8 mouse cellular contexts compared by ENCODE assay signal in the genomic region with DNA sequence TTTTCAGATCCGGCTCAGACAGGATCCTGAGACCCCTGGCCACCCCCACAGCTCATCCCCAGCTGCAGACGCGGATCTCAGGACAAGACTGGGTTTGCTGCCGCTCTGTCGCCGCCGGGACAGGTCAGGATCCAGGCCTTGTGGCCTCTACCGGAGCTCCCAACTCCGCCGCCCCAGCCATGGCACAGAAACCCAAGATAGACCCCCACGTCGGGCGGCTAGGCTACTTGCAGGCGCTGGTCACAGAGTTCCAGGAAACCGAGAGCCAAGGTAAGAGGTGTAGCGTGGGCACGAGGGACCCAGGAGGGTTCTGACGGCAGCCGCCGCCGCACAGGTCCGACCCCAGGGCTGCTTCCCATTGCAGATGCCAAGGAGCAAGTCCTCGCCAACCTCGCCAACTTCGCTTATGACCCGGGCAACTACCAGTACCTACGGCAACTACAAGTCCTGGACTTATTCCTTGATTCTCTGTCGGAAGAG. TPM values are rescaled to one million over a fixed set of nuclear protein-coding genes. Genes with fewer than 3 reads are reported as not detected.
DNase-seq lines count a peak whose midpoint lies in the region; ATAC-seq and TF ChIP-seq lines count a peak whose summit lies in the region.

No protein-coding gene starts in this region.

- TF ChIP-seq EP300 in lung, postnatal 0 days (IDR thresholded peaks at IDR 0.05), result no peak

- H3K9ac ChIP-seq in lung, postnatal 0 days (replicated peaks; ENCODE audit: low read depth), result peak overlapping the region; percentile 82
- H3K9ac ChIP-seq in limb, embryonic 15.5 days, result peak overlapping the region; percentile 76
- H3K9ac ChIP-seq in stomach, embryonic 14.5 days (replicated peaks; ENCODE audit: low read depth, low read length), result peak overlapping the region; percentile 67

- no peak for TF ChIP-seq CTCF in lung, postnatal 0 days (IDR thresholded peaks at IDR 0.05)

- peak overlapping the region; percentile 93 for H3K4me2 ChIP-seq in lung, postnatal 0 days (replicated peaks; ENCODE audit: low read depth, low read length)
- H3K4me2 ChIP-seq in limb, embryonic 15.5 days, result peak overlapping the region; percentile 91
- peak overlapping the region; percentile 72 for H3K4me2 ChIP-seq in stomach, embryonic 14.5 days (replicated peaks; ENCODE audit: low read depth, low read length)

- peak overlapping the region; percentile 52; the same call in 1 of the 2 replicates for H3K27ac ChIP-seq in lung, postnatal 0 days (ENCODE audit: low read length)
- peak overlapping the region; percentile 38; the same call in 1 of the 2 replicates for H3K27ac ChIP-seq in limb, embryonic 15.5 days
- H3K27ac ChIP-seq in stomach, embryonic 14.5 days (ENCODE audit: low read length), result no peak overlapping the region; the same call in 1 of the 2 replicates

- WGBS in lung, postnatal 0 days, result under 1% methylated on average over 28 of the region's 28 CpGs
- 3% methylated on average over 28 of the region's 28 CpGs for WGBS in limb, embryonic 15.5 days
- WGBS in stomach, embryonic 14.5 days, result 4% methylated on average over 28 of the region's 28 CpGs

- peak overlapping the region; percentile 77 for H3K4me3 ChIP-seq in lung, postnatal 0 days (ENCODE audit: low read depth, low read length)
- peak overlapping the region; percentile 88 for H3K4me3 ChIP-seq in erythroblast, embryonic 14.5 days (replicated peaks)
- peak overlapping the region; percentile 84 for H3K4me3 ChIP-seq in limb, embryonic 15.5 days
- H3K4me3 ChIP-seq in stomach, embryonic 14.5 days (ENCODE audit: low read depth, low read length), result peak overlapping the region; percentile 87

- H3K27me3 ChIP-seq in lung, postnatal 0 days (replicated peaks; ENCODE audit: insufficient read depth, low read length), result no peaks in the 10 kb centered on the region
- H3K27me3 ChIP-seq in erythroblast, embryonic 14.5 days (ENCODE audit: control insufficient read depth), result no peaks in the 10 kb centered on the region
- no peaks in the 10 kb centered on the region for H3K27me3 ChIP-seq in limb, embryonic 15.5 days
- no peaks in the 10 kb centered on the region for H3K27me3 ChIP-seq in stomach, embryonic 14.5 days (ENCODE audit: control insufficient read depth, insufficient read depth, low read length)

- intact Hi-C loops in gastrocnemius, postnatal 36 days (cut with DNase I), result no loop called here

- H3K9me3 ChIP-seq in lung, postnatal 0 days (ENCODE audit: low read length), result no peaks in the 10 kb centered on the region
- H3K9me3 ChIP-seq in erythroblast, embryonic 14.5 days (ENCODE audit: control insufficient read depth, low read length), result no peaks in the 10 kb centered on the region
- H3K9me3 ChIP-seq in limb, embryonic 15.5 days, result no peaks in the 10 kb centered on the region
- H3K9me3 ChIP-seq in stomach, embryonic 14.5 days (ENCODE audit: control insufficient read depth, low read depth, low read length), result no peaks in the 10 kb centered on the region

- H3K4me1 ChIP-seq in lung, postnatal 0 days (ENCODE audit: insufficient read depth, low read depth, low read length), result peaks cover 4% of the 10 kb centered on the region; the same call in 1 of the 2 replicates
- H3K4me1 ChIP-seq in erythroblast, embryonic 14.5 days (ENCODE audit: control insufficient read depth), result peaks cover 50% of the 10 kb centered on the region
- peaks cover 22% of the 10 kb centered on the region for H3K4me1 ChIP-seq in limb, embryonic 15.5 days
- peaks cover 24% of the 10 kb centered on the region for H3K4me1 ChIP-seq in stomach, embryonic 14.5 days (ENCODE audit: control insufficient read depth, insufficient read depth, low read length)

- H3K36me3 ChIP-seq in lung, postnatal 0 days (ENCODE audit: insufficient read depth, low read length), result no peaks in the 10 kb centered on the region
- peaks cover 7% of the 10 kb centered on the region for H3K36me3 ChIP-seq in erythroblast, embryonic 14.5 days (ENCODE audit: control insufficient read depth)
- peaks cover 5% of the 10 kb centered on the region for H3K36me3 ChIP-seq in limb, embryonic 15.5 days
- no peaks in the 10 kb centered on the region for H3K36me3 ChIP-seq in stomach, embryonic 14.5 days (ENCODE audit: control insufficient read depth, insufficient read depth, low read length)

- DNase-seq in lung, postnatal 0 days (ENCODE audit: low spot score), result no peak
- DNase-seq in lung, adult 18-20 months, result no peak
- DNase-seq in left cerebral cortex, adult 18-20 months (ENCODE audit: low spot score in 2 of 2), result no peak
- no peak for DNase-seq in c-Kit-positive CD71-positive TER-119-positive erythroid progenitor cells, embryonic 14.5 days (ENCODE audit: low spot score)
- DNase-seq in gastrocnemius, postnatal 36 days, result no peak

- ATAC-seq in lung, postnatal 0 days, result peak; percentile 6
- peak; percentile 30 for ATAC-seq in limb, embryonic 15.5 days (ENCODE audit: insufficient number of reproducible peaks, low FRiP score, low TSS enrichment, low read depth)
- ATAC-seq in stomach, embryonic 14.5 days (ENCODE audit: insufficient number of reproducible peaks, insufficient read depth, low FRiP score, low read depth), result no peak

RNA-seq across cellular contexts. Expression of a gene that starts 0.3 kb away (rescaled TPM):
- 6.4 and 9.0 TPM in 2 replicates for polyA plus RNA-seq in lung, postnatal 0 days (2015; fragmentation: Nextera tagmentation; extraction: Ambion mirVana)
- polyA plus RNA-seq in erythroblast, embryonic 14.5 days (2012), result 0.73 and 0.87 TPM in 2 replicates
- polyA plus RNA-seq in limb, embryonic 15.5 days (2015; fragmentation: Nextera tagmentation; extraction: Ambion mirVana), result 7.2 and 7.8 TPM in 2 replicates
- 5.7 and 8.0 TPM in 2 replicates for polyA plus RNA-seq in stomach, embryonic 14.5 days (2014; fragmentation: Nextera tagmentation; extraction: Ambion mirVana)
- total RNA-seq in left cerebral cortex, adult 18-20 months (2021), result 10 to 100 TPM; 15.0 to 15.4 TPM
- 1 to 10 TPM in 1 of 2 experiments, under 1 TPM in 1; 0.89 to 1.2 TPM for total RNA-seq in gastrocnemius, postnatal 36 days (2021)

RNA-seq across cellular contexts. Expression of a gene that starts 13.5 kb away (rescaled TPM):
- polyA plus RNA-seq in lung, postnatal 0 days (2015; fragmentation: Nextera tagmentation; extraction: Ambion mirVana), result 0.07 and 0.13 TPM in 2 replicates
- 0.02 TPM in 1 of 2 replicates, not detected in the other for polyA plus RNA-seq in erythroblast, embryonic 14.5 days (2012)
- polyA plus RNA-seq in limb, embryonic 15.5 days (2015; fragmentation: Nextera tagmentation; extraction: Ambion mirVana), result not detected in 2 replicates
- 0.32 and 1.0 TPM in 2 replicates for polyA plus RNA-seq in stomach, embryonic 14.5 days (2014; fragmentation: Nextera tagmentation; extraction: Ambion mirVana)
- total RNA-seq in left cerebral cortex, adult 18-20 months (2021), result not detected
- under 1 TPM in 1 of 2 experiments, not detected in 1; 0.61 TPM for total RNA-seq in gastrocnemius, postnatal 36 days (2021)

RNA-seq across cellular contexts. Expression of a gene that starts 15.9 kb away (rescaled TPM):
- 102 and 109 TPM in 2 replicates for polyA plus RNA-seq in lung, postnatal 0 days (2015; fragmentation: Nextera tagmentation; extraction: Ambion mirVana)
- 4.8 and 6.4 TPM in 2 replicates for polyA plus RNA-seq in erythroblast, embryonic 14.5 days (2012)
- 81.6 and 82.1 TPM in 2 replicates for polyA plus RNA-seq in limb, embryonic 15.5 days (2015; fragmentation: Nextera tagmentation; extraction: Ambion mirVana)
- polyA plus RNA-seq in stomach, embryonic 14.5 days (2014; fragmentation: Nextera tagmentation; extraction: Ambion mirVana), result 111 and 121 TPM in 2 replicates
- total RNA-seq in left cerebral cortex, adult 18-20 months (2021), result 10 to 100 TPM; 62.2 to 63.3 TPM
- total RNA-seq in gastrocnemius, postnatal 36 days (2021), result 1 to 10 TPM; 6.5 to 9.2 TPM

RNA-seq across cellular contexts. Expression of a gene that starts 35.5 kb away (rescaled TPM):
- polyA plus RNA-seq in lung, postnatal 0 days (2015; fragmentation: Nextera tagmentation; extraction: Ambion mirVana), result not detected in 2 replicates
- polyA plus RNA-seq in erythroblast, embryonic 14.5 days (2012), result not detected in 2 replicates
- not detected in 2 replicates for polyA plus RNA-seq in limb, embryonic 15.5 days (2015; fragmentation: Nextera tagmentation; extraction: Ambion mirVana)
- polyA plus RNA-seq in stomach, embryonic 14.5 days (2014; fragmentation: Nextera tagmentation; extraction: Ambion mirVana), result not detected in 2 replicates
- total RNA-seq in left cerebral cortex, adult 18-20 months (2021), result not detected
- not detected for total RNA-seq in gastrocnemius, postnatal 36 days (2021)

RNA-seq across cellular contexts. Expression of a gene that starts 38.4 kb away (rescaled TPM):
- 195 and 201 TPM in 2 replicates for polyA plus RNA-seq in lung, postnatal 0 days (2015; fragmentation: Nextera tagmentation; extraction: Ambion mirVana)
- polyA plus RNA-seq in erythroblast, embryonic 14.5 days (2012), result 82.3 and 86.6 TPM in 2 replicates
- polyA plus RNA-seq in limb, embryonic 15.5 days (2015; fragmentation: Nextera tagmentation; extraction: Ambion mirVana), result 495 and 589 TPM in 2 replicates
- polyA plus RNA-seq in stomach, embryonic 14.5 days (2014; fragmentation: Nextera tagmentation; extraction: Ambion mirVana), result 529 and 563 TPM in 2 replicates
- 100 to 1,000 TPM; 157 TPM for total RNA-seq in left cerebral cortex, adult 18-20 months (2021)
- total RNA-seq in gastrocnemius, postnatal 36 days (2021), result 10 to 100 TPM; 34.6 to 48.3 TPM

Comparison
In these comparisons a context has a peak if more than half of its experiments do, and no peak if none do; other contexts are left out.
1. RNA of a gene that starts 15.9 kb away (polyA plus RNA-seq): 111 to 121 TPM in stomach, embryonic 14.5 days, 102 to 109 TPM in lung, postnatal 0 days and 81.6 to 82.1 TPM in limb, embryonic 15.5 days; 4.8 to 6.4 TPM in erythroblast, embryonic 14.5 days; every median in the first group is over 10 times any median in the second.
2. Peak in every context shown above with its lines, with median percentiles within 50 percentile points of each other: H3K4me2 ChIP-seq, H3K4me3 ChIP-seq and H3K9ac ChIP-seq.